Mouse (Mus musculus): ENCODE results near the gene Itgav.

DNA sequence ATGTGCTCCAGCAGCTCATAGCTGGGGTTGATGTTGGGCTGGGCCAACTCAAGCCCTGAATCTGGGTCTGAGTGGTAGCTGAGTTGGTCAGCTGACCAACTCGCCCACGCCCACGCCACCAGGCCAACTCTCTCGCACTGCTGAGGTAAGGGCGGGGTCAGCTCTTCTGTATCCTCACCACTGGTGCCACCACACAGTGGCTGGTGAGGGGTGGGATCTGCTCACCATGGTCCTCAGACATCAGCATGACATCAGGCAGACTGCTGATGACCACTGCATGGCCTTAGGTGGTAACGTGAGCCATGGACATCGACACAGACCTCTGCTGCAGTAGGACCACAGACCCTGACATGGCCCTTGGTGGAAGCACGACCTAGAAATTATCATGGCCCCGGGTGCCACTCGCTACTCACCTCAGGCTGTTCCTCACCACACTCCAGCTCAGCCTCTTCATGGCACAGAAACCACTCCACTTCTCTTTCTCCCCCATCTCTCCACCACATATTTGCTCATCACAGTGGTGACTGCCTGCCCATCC, 24.5 kb downstream of the Itgav start:
- TF ChIP-seq CTCF (IDR thresholded peaks at IDR 0.05; ENCODE audit: extremely low read depth, insufficient read depth, insufficient read length, insufficient replicate concordance) (no peak), POLR2A (IDR thresholded peaks at IDR 0.05; ENCODE audit: low read depth, low read length) (no peak)
